Mouse (Mus musculus) midbrain, embryonic 15.5 days (tissue): Measurements from ENCODE around the gene Syvn1. TPM values are rescaled to one million over a fixed set of nuclear protein-coding genes. Genes with fewer than 3 reads are reported as not detected.

Experiments used
- microRNA-seq: library from miRNA; unstranded; fragments of <30 nt; microRNA quantifications from one replicate; pipeline ENCODE4, GENCODE M21; 2016
- polyA plus RNA-seq: library from polyadenylated mRNA; unstranded; fragments of >200 nt; fragmentation: Nextera tagmentation; extraction: Ambion mirVana; gene quantifications from 2 replicates; pipeline ENCODE4 v1.2.1, GENCODE M21; 2015

The Syvn1 gene
- polyA plus RNA-seq, 1 experiment from 2014 or later, result 39.3 TPM

Small RNA genes lying within 50 kb of the gene (microRNA-seq; reads per million reads assigned to microRNA genes)
- gene Mir6988, result 3.3 reads per million, percentile 16 among the genes with 10 or more reads in this experiment

Other genes starting within 250 kb of the Syvn1 start
- 16.1 and 19.2 TPM in 2 replicates for gene Frmd8, start 171.3 kb upstream of the Syvn1 start, polyA plus RNA-seq
- 2.0 and 2.9 TPM in 2 replicates for gene Slc25a45, start 168.8 kb upstream of the Syvn1 start, polyA plus RNA-seq
- 13.8 and 16.4 TPM in 2 replicates for gene Tigd3, start 152.4 kb upstream of the Syvn1 start, polyA plus RNA-seq
- 122 and 130 TPM in 2 replicates for gene Dpf2, start 133.6 kb upstream of the Syvn1 start, polyA plus RNA-seq
- gene Cdc42ep2, start 121.8 kb upstream of the Syvn1 start, polyA plus RNA-seq, result 16.3 and 16.7 TPM in 2 replicates
- 25.3 and 25.4 TPM in 2 replicates for gene Pola2, start 82.4 kb upstream of the Syvn1 start, polyA plus RNA-seq
- gene Slc22a20, start 60.4 kb upstream of the Syvn1 start, polyA plus RNA-seq, result not detected in 2 replicates
- gene Capn1, start 30.7 kb upstream of the Syvn1 start, polyA plus RNA-seq, result 2.9 and 3.3 TPM in 2 replicates
- gene Mrpl49, start 11.2 kb downstream of the Syvn1 start, polyA plus RNA-seq, result 62.5 and 65.1 TPM in 2 replicates
- 459 and 483 TPM in 2 replicates for gene Fau, start 11.3 kb downstream of the Syvn1 start, polyA plus RNA-seq
- 30.8 and 34.7 TPM in 2 replicates for gene Znhit2, start 14.6 kb downstream of the Syvn1 start, polyA plus RNA-seq
- gene Tm7sf2, start 21.8 kb downstream of the Syvn1 start, polyA plus RNA-seq, result 51.3 and 53.8 TPM in 2 replicates
- gene Vps51, start 30.7 kb downstream of the Syvn1 start, polyA plus RNA-seq, result 100.0 and 102 TPM in 2 replicates
- not detected in 2 replicates for gene Tmem262, start 33.5 kb downstream of the Syvn1 start, polyA plus RNA-seq
- gene Gm28374, start 35.7 kb downstream of the Syvn1 start, polyA plus RNA-seq, result 1.3 and 1.5 TPM in 2 replicates
- 86.8 and 87.6 TPM in 2 replicates for gene Zfpl1, start 38.4 kb downstream of the Syvn1 start, polyA plus RNA-seq
- gene Cdca5, start 38.4 kb downstream of the Syvn1 start, polyA plus RNA-seq, result 5.1 and 7.2 TPM in 2 replicates
- gene AC131692.1, start 47.8 kb downstream of the Syvn1 start, polyA plus RNA-seq, result not detected in 2 replicates
- 0.41 and 0.53 TPM in 2 replicates for gene Naaladl1, start 59.2 kb downstream of the Syvn1 start, polyA plus RNA-seq
- gene Sac3d1, start 72.1 kb downstream of the Syvn1 start, polyA plus RNA-seq, result 48.3 and 51.2 TPM in 2 replicates
- 59.1 and 65.6 TPM in 2 replicates for gene Snx15, start 81.7 kb downstream of the Syvn1 start, polyA plus RNA-seq
- 0.20 TPM in 1 of 2 replicates, not detected in the other for gene Batf2, start 94.4 kb downstream of the Syvn1 start, polyA plus RNA-seq
- gene Arl2, start 95.0 kb downstream of the Syvn1 start, polyA plus RNA-seq, result 146 and 150 TPM in 2 replicates
- not detected in 2 replicates for gene Majin, start 137.8 kb downstream of the Syvn1 start, polyA plus RNA-seq
- gene Gpha2, start 179.8 kb downstream of the Syvn1 start, polyA plus RNA-seq, result not detected in 2 replicates
- 141 and 149 TPM in 2 replicates for gene Ppp2r5b, start 189.3 kb downstream of the Syvn1 start, polyA plus RNA-seq
- 16.1 and 16.4 TPM in 2 replicates for gene Atg2a, start 195.1 kb downstream of the Syvn1 start, polyA plus RNA-seq
- gene Ehd1, start 230.1 kb downstream of the Syvn1 start, polyA plus RNA-seq, result 107 and 111 TPM in 2 replicates